Mouse (Mus musculus): Measurements from ENCODE around the gene Olfr600. TPM values are rescaled to one million over a fixed set of nuclear protein-coding genes. Genes with fewer than 3 reads are reported as not detected.
"Not testable (repeated sequence)": the region's sequence is repeated elsewhere in the genome, so short reads cannot be mapped to it uniquely, and the experiment has no call there.

Gene Olfr600
- polyA plus RNA-seq (2012; ENCODE audit: insufficient read depth, insufficient read length, missing spikeins), result not detected in 2 replicates

DNA sequence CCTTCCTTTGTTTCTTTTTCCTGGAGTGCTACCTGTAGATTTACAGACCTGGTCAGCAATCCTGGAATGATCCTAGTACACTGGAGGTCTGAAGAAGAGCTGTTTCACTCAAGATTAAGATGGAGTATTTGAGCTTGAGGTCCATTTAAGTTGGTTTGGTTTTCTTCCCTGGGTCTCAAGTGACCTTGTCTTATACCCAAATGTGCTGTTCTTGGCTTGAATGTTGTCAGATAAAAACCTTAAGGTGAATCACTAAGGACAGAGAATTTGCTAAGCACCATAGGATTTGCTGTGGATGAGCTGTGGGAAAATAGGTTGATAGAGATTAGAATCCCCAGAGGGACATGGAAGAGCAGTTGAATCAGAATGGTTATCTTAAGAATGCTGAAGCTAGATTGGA, at the start of gene Olfr600:
Olfr600 (minus strand) TSS at position 101 of the 400 bp plus-strand sequence.
- no peaks in the 10 kb centered on the region for H3K4me1 ChIP-seq (ENCODE audit: control insufficient read depth, insufficient read depth, low read length)
- H3K27ac ChIP-seq (ENCODE audit: insufficient read depth, low read depth, low read length), result no peak within 1 kb of the TSS
- H3K4me3 ChIP-seq (ENCODE audit: insufficient read depth, low read length), result no peak within 1 kb of the TSS
- TF ChIP-seq CTCF (IDR thresholded peaks at IDR 0.05; ENCODE audit: low read depth, low read length), result no peak
- no peak for TF ChIP-seq POLR2A (IDR thresholded peaks at IDR 0.05; ENCODE audit: borderline replicate concordance, low read depth, low read length)

DNA sequence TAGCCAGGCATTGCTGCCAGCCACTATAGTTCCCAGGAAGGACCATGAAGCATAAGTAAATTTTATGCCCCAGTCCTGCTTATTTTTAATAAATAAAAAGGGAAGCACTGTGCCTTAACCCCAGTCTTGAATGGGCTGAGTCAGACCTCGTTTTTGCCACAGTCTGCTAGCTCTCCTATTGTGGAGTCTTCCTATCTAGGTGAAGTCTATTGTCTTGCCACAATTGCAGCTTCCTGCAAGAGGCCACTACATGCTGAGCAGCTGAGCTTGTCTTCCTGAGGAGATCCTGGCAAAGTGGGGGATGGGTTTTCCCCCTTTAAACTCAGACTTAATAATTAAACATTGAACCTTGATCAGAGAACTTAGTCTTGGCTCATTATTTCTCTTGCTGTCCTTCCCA, 49.5 kb upstream of the Olfr600 start:
- Histone ChIP-seq H3K4me1 (ENCODE audit: control insufficient read depth, insufficient read depth, low read length) (no peaks in the 10 kb centered on the region), H3K4me3 (ENCODE audit: insufficient read depth, low read length) (no peak overlapping the region), H3K27ac (ENCODE audit: insufficient read depth, low read depth, low read length) (no peak overlapping the region)
- no peak for TF ChIP-seq POLR2A (IDR thresholded peaks at IDR 0.05; ENCODE audit: borderline replicate concordance, low read depth, low read length)
- no peak for TF ChIP-seq CTCF (IDR thresholded peaks at IDR 0.05; ENCODE audit: low read depth, low read length)

DNA sequence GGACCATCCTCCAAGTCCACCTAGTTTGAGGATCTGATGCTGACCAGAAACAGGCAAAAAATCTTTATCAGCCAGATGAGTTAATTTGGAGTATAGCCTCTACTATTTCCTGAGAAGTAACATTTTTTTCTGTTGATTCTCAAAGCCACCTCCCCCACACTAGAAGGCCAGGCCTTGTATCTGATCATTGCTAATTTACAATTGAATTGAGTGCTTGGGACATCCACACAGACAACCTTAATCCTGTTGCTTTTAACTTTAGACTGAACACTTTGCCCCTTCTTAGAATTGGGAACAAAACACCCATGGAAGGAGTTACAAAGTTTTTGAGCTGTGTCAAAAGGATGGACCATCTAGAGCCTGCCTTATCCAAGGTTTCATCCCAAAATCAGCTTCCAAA, 48.3 kb upstream of the Olfr600 start:
- TF ChIP-seq POLR2A (IDR thresholded peaks at IDR 0.05; ENCODE audit: borderline replicate concordance, low read depth, low read length) (no peak), CTCF (IDR thresholded peaks at IDR 0.05; ENCODE audit: low read depth, low read length) (no peak)
- Histone ChIP-seq H3K4me1 (ENCODE audit: control insufficient read depth, insufficient read depth, low read length) (no peaks in the 10 kb centered on the region), H3K4me3 (ENCODE audit: insufficient read depth, low read length) (no peak overlapping the region), H3K27ac (ENCODE audit: insufficient read depth, low read depth, low read length) (no peak overlapping the region)

DNA sequence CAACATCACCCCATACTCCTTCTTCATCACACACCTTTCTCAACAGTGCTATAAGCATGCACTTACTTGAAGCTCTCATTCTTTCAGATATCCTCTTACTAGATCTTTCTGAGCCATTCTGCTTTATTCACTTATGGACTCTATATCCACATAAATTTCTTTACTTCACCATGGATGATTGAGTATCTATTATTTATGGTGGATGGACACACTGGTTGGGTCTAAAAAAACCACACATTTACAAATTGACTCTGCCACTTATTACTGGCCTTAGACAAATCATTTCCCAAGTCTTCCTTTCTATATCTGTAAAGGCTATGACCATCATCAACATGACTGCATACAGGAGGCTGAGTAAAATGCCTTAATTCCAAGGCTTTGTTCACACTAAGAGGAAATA, 36.6 kb upstream of the Olfr600 start, which contains the start of gene Olfr603:
Olfr603 (minus strand) TSS at position 101 of the 400 bp plus-strand sequence.
- H3K4me1 ChIP-seq (ENCODE audit: control insufficient read depth, insufficient read depth, low read length), result no peaks in the 10 kb centered on the region
- no peak within 1 kb of the TSS for H3K4me3 ChIP-seq (ENCODE audit: insufficient read depth, low read length)
- TF ChIP-seq CTCF (IDR thresholded peaks at IDR 0.05; ENCODE audit: low read depth, low read length) (no peak), POLR2A (IDR thresholded peaks at IDR 0.05; ENCODE audit: borderline replicate concordance, low read depth, low read length) (no peak)
- H3K27ac ChIP-seq (ENCODE audit: insufficient read depth, low read depth, low read length), result no peak within 1 kb of the TSS

DNA sequence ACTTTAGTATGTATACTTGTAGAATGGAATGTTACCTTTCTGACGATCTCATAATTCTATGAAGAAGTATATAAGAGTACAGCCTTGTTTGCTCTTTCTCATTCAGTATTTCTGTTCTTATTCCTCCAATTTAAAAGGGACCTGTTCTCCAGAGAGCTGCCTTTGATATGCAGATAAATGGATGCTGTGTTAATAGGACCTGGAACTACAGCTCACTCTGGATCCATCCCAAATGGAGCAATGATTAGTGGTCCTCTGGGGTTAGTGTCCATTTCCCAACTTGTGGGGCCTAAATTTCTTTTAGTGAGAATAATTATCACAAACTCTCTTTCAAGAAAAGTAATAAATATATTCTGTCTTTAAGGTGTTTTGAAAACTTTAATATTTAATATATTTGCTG, 13.1 kb upstream of the Olfr600 start, which contains the start of gene Olfr601:
Olfr601 (minus strand) TSS at position 101 of the 400 bp plus-strand sequence.
- Histone ChIP-seq H3K4me1 (ENCODE audit: control insufficient read depth, insufficient read depth, low read length) (no peaks in the 10 kb centered on the region), H3K27ac (ENCODE audit: insufficient read depth, low read depth, low read length) (no peak within 1 kb of the TSS), H3K4me3 (ENCODE audit: insufficient read depth, low read length) (no peak within 1 kb of the TSS)
- TF ChIP-seq POLR2A (IDR thresholded peaks at IDR 0.05; ENCODE audit: borderline replicate concordance, low read depth, low read length), result no peak
- no peak for TF ChIP-seq CTCF (IDR thresholded peaks at IDR 0.05; ENCODE audit: low read depth, low read length)

DNA sequence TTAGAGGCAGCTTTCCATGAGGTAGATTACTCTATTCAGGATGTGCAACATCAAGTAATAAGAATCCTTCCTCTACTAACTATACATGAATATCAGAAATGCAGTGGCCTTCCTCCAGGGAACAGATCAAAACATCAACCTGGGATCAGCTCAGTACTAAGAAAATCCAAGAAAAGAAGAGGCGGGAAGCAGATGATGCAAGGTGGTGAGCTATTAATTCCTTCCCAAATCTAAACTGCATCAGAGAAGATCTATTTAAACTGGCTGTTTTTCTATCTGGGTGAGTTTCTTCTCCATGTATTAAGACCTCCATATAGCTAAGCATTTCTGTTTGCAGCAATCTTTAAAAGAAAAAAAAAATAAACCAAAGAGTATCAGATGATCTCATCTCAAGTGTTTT, 13.9 kb downstream of the Olfr600 start, which contains the start of gene Olfr599:
Olfr599 (plus strand) TSS at position 301 of the 400 bp plus-strand sequence.
- Histone ChIP-seq H3K4me1 (ENCODE audit: control insufficient read depth, insufficient read depth, low read length) (no peaks in the 10 kb centered on the region), H3K4me3 (ENCODE audit: insufficient read depth, low read length) (no peak within 1 kb of the TSS), H3K27ac (ENCODE audit: insufficient read depth, low read depth, low read length) (no peak within 1 kb of the TSS)
- TF ChIP-seq CTCF (IDR thresholded peaks at IDR 0.05; ENCODE audit: low read depth, low read length) (no peak), POLR2A (IDR thresholded peaks at IDR 0.05; ENCODE audit: borderline replicate concordance, low read depth, low read length) (no peak)

DNA sequence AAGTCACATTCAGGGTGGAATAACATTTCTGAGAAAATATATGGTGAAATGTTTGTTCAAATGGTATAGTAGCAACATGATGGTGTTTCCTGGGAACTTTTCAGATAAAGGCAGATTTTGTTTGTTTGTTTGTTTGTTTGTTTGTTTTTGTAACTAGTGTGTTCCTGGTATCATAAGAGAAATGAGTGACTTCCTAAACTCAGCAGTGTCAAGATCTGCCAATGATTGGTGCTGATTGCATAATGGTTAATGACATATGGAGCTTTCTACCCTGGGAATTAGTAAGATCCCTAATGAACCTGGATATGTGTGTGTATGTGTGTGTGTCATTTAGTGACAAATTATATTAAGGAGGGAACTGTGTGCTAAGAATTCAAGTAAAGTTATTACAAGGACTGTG, 26.2 kb downstream of the Olfr600 start, which contains the start of gene Olfr598:
Olfr598 (plus strand) TSS at position 301 of the 400 bp plus-strand sequence.
- Histone ChIP-seq H3K4me3 (ENCODE audit: insufficient read depth, low read length) (no peak within 1 kb of the TSS), H3K4me1 (ENCODE audit: control insufficient read depth, insufficient read depth, low read length) (no peaks in the 10 kb centered on the region)
- no peak for TF ChIP-seq CTCF (IDR thresholded peaks at IDR 0.05; ENCODE audit: low read depth, low read length)
- no peak for TF ChIP-seq POLR2A (IDR thresholded peaks at IDR 0.05; ENCODE audit: borderline replicate concordance, low read depth, low read length)

DNA sequence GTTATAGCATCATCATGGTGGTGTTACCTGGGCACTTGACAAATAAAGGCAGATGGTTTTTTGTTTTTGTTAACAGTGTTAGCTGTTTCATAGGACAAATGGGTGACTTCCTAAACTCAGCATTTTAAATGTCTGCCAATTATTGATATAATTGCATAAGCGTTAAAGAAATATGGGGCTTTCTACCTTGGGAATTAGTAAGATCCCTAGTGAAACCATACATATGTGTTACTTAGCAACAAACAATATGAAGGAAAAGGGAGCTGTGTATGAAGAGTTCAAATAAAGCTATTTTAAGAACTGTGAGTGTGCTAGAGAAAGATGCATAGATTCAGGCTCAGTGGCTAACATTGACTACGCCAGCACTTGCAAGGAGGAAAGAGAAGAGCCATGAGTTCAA, 33.5 kb downstream of the Olfr600 start, which contains the start of gene Olfr597:
Olfr597 (plus strand) TSS at position 301 of the 400 bp plus-strand sequence.
- not testable (repeated sequence) for H3K27ac ChIP-seq (ENCODE audit: insufficient read depth, low read depth, low read length); H3K4me1 ChIP-seq (ENCODE audit: control insufficient read depth, insufficient read depth, low read length); H3K4me3 ChIP-seq (ENCODE audit: insufficient read depth, low read length)

More for the DNA sequence above, 26.2 kb downstream of the Olfr600 start, which contains the start of gene Olfr598:
- no peak within 1 kb of the TSS for H3K27ac ChIP-seq (ENCODE audit: insufficient read depth, low read depth, low read length)

DNA sequence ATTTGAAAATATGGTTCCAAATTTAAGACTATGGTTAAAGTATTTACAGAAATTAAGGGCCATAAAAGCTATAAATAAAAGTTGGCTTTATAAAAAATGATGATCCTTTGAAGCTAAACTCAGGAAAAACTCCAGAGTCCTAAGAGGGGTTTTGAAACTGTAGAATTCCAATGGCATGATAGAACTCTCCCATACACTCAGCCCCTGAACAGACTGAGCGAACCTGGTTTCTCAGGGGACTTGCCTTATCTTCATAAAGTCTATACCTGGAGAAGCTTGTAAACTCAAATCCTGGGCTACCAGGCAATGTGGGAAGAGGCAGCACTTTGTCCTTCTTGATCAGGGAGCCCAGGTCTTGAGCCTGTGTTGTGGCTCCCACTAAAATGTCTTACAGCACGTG, 44.1 kb downstream of the Olfr600 start, which contains the start of gene Olfr596:
Olfr596 (plus strand) TSS at position 301 of the 400 bp plus-strand sequence.
- H3K4me1 ChIP-seq (ENCODE audit: control insufficient read depth, insufficient read depth, low read length); H3K4me3 ChIP-seq (ENCODE audit: insufficient read depth, low read length); H3K27ac ChIP-seq (ENCODE audit: insufficient read depth, low read depth, low read length): not testable (repeated sequence)

Other genes with a start within 250 kb of the Olfr600 start
- gene Olfr586, start 224.0 kb downstream of the Olfr600 start, polyA plus RNA-seq (2012; ENCODE audit: insufficient read depth, insufficient read length, missing spikeins), result not detected in 2 replicates
- gene Olfr588-ps1, start 208.8 kb downstream of the Olfr600 start, polyA plus RNA-seq (2012; ENCODE audit: insufficient read depth, insufficient read length, missing spikeins), result not detected in 2 replicates
- not detected in 2 replicates for gene Olfr589, start 193.3 kb downstream of the Olfr600 start, polyA plus RNA-seq (2012; ENCODE audit: insufficient read depth, insufficient read length, missing spikeins)
- not detected in 2 replicates for gene Olfr591, start 171.3 kb downstream of the Olfr600 start, polyA plus RNA-seq (2012; ENCODE audit: insufficient read depth, insufficient read length, missing spikeins)
- gene Olfr592, start 164.9 kb downstream of the Olfr600 start, polyA plus RNA-seq (2012; ENCODE audit: insufficient read depth, insufficient read length, missing spikeins), result not detected in 2 replicates
- gene Olfr593, start 137.8 kb downstream of the Olfr600 start, polyA plus RNA-seq (2012; ENCODE audit: insufficient read depth, insufficient read length, missing spikeins), result not detected in 2 replicates
- gene Olfr594, start 132.7 kb downstream of the Olfr600 start, polyA plus RNA-seq (2012; ENCODE audit: insufficient read depth, insufficient read length, missing spikeins), result not detected in 2 replicates
- gene Usp17ld, start 97.2 kb downstream of the Olfr600 start, polyA plus RNA-seq (2012; ENCODE audit: insufficient read depth, insufficient read length, missing spikeins), result not detected in 2 replicates
- gene Olfr596, start 44.0 kb downstream of the Olfr600 start, polyA plus RNA-seq (2012; ENCODE audit: insufficient read depth, insufficient read length, missing spikeins), result not detected in 2 replicates
- gene Olfr597, start 33.4 kb downstream of the Olfr600 start, polyA plus RNA-seq (2012; ENCODE audit: insufficient read depth, insufficient read length, missing spikeins), result 0.29 TPM in 1 of 2 replicates, not detected in the other
- not detected in 2 replicates for gene Olfr598, start 26.1 kb downstream of the Olfr600 start, polyA plus RNA-seq (2012; ENCODE audit: insufficient read depth, insufficient read length, missing spikeins)
- not detected in 2 replicates for gene Olfr599, start 13.8 kb downstream of the Olfr600 start, polyA plus RNA-seq (2012; ENCODE audit: insufficient read depth, insufficient read length, missing spikeins)
- not detected in 2 replicates for gene Olfr601, start 13.0 kb upstream of the Olfr600 start, polyA plus RNA-seq (2012; ENCODE audit: insufficient read depth, insufficient read length, missing spikeins)
- gene Olfr603, start 36.5 kb upstream of the Olfr600 start, polyA plus RNA-seq (2012; ENCODE audit: insufficient read depth, insufficient read length, missing spikeins), result not detected in 2 replicates
- not detected in 2 replicates for gene Usp17lc, start 65.4 kb upstream of the Olfr600 start, polyA plus RNA-seq (2012; ENCODE audit: insufficient read depth, insufficient read length, missing spikeins)
- not detected in 2 replicates for gene Olfr605, start 95.8 kb upstream of the Olfr600 start, polyA plus RNA-seq (2012; ENCODE audit: insufficient read depth, insufficient read length, missing spikeins)
- gene Olfr606, start 99.4 kb upstream of the Olfr600 start, polyA plus RNA-seq (2012; ENCODE audit: insufficient read depth, insufficient read length, missing spikeins), result not detected in 2 replicates
- gene Olfr607, start 114.5 kb upstream of the Olfr600 start, polyA plus RNA-seq (2012; ENCODE audit: insufficient read depth, insufficient read length, missing spikeins), result not detected in 2 replicates
- gene Olfr608, start 120.2 kb upstream of the Olfr600 start, polyA plus RNA-seq (2012; ENCODE audit: insufficient read depth, insufficient read length, missing spikeins), result not detected in 2 replicates
- gene Olfr609, start 148.4 kb upstream of the Olfr600 start, polyA plus RNA-seq (2012; ENCODE audit: insufficient read depth, insufficient read length, missing spikeins), result not detected in 2 replicates
- gene Olfr610, start 162.5 kb upstream of the Olfr600 start, polyA plus RNA-seq (2012; ENCODE audit: insufficient read depth, insufficient read length, missing spikeins), result not detected in 2 replicates
- gene Olfr611, start 171.2 kb upstream of the Olfr600 start, polyA plus RNA-seq (2012; ENCODE audit: insufficient read depth, insufficient read length, missing spikeins), result not detected in 2 replicates
- gene Olfr612, start 193.0 kb upstream of the Olfr600 start, polyA plus RNA-seq (2012; ENCODE audit: insufficient read depth, insufficient read length, missing spikeins), result not detected in 2 replicates
- gene Olfr613, start 198.4 kb upstream of the Olfr600 start, polyA plus RNA-seq (2012; ENCODE audit: insufficient read depth, insufficient read length, missing spikeins), result not detected in 2 replicates
- gene Olfr615, start 206.4 kb upstream of the Olfr600 start, polyA plus RNA-seq (2012; ENCODE audit: insufficient read depth, insufficient read length, missing spikeins), result not detected in 2 replicates
- not detected in 2 replicates for gene Olfr616, start 219.5 kb upstream of the Olfr600 start, polyA plus RNA-seq (2012; ENCODE audit: insufficient read depth, insufficient read length, missing spikeins)
- not detected in 2 replicates for gene Olfr617, start 223.4 kb upstream of the Olfr600 start, polyA plus RNA-seq (2012; ENCODE audit: insufficient read depth, insufficient read length, missing spikeins)
- not detected in 2 replicates for gene Olfr618, start 240.4 kb upstream of the Olfr600 start, polyA plus RNA-seq (2012; ENCODE audit: insufficient read depth, insufficient read length, missing spikeins)